Mouse (Mus musculus) heart, adult 18-20 months (tissue): ENCODE measurements around the gene Elp5. TPM values are rescaled to one million over a fixed set of nuclear protein-coding genes. Genes with fewer than 3 reads are reported as not detected.

ENCODE experiments used
- DNase-seq, 2 experiments: peaks; one replicate each; pipeline ENCODE4 v3.0.0; 2021 to 2022; ENCODE audit warnings: mixed read lengths in 1 of 2
- total RNA-seq, 2 experiments: library from RNA; stranded (reverse); gene quantifications; 2 replicates each; pipeline ENCODE4 v1.2.3; 2021

Gene Elp5
- total RNA-seq, 2 experiments from 2014 or later: 46.2 to 53.1 TPM

DNA sequence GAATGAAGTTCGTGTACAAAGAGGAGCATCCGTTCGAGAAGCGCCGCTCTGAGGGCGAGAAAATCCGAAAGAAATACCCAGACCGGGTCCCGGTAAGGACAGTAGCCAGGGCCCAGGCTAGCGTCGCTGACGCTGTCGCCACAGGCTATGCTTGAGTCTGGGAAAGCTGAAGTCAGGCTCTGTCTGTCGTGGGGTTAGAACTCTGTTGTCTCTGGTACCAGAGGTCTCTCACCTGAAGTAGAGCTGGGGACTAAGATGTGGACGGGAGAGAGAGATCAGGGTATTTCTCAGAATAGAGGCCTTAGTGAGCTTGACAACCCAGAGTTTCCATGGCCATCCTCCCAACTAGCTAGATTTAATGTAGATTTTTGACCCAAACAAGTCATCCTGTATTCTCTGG, 9.4 kb upstream of the Elp5 start:
- DNase-seq: no peak

DNA sequence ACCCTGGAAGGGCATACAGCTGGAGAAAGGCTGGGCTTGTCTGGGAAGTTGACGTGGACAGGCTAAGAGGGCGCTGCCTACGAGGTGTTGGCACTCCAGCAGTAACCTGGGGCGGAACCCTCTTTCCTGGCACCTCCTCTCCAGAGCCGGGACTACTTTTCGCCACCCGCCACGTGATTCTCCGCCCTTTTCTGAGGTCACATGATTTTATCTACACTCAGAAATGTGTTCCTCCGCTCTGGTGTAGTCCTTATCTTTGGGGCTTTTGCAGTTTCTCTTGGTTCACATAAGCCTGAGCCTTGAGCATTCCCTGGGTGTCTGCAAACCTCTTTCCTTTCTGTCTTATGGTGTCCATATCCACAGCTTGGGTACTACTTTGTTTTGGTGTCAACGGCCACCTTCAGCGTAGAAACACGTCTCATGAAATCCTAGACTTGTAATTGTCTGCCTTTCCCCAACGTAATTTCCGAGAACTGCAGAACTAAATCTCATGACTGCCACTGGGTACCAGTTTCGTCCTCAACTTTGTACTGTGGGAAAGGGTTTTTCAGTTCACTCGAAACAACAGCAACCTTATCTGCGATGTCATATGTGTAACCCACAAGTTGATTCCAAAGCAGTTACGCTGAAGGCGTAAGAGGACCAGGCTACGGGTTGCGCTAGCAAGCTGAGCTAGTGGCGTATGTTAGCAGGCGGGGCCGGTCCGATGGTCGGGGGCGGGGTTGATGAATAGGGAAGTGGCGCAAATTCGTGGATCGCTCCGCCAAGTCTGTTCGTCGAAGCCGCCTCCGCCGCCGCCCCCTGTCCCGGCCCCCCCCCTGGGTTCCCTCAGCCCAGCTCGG, 8.8 kb upstream of the Elp5 start, which contains the start of gene Gabarap:
Gene Gabarap (plus strand): TSS at position 294 of the 842 bp plus-strand sequence.
- DNase-seq: peak; percentile 98

DNA sequence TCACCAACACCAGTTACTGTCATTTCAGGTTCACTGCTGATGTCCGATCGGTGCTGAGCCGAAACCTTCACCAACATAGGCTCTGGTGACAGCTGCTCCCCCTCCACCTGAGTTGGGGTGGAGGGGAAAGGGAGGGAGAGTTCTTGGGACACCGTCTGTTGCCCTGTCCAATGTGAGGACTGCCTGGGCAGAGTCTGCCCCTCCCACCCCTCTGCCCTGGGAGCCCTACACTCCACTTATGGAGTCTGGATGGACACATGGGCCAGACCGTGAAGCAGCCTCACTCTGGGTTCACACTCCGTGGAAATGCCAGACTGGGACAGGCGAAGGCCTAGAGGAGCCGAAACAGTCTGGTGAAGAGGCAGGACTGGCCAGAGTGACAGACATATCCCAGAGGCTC, 7.6 kb upstream of the Elp5 start:
- no peak for DNase-seq

DNA sequence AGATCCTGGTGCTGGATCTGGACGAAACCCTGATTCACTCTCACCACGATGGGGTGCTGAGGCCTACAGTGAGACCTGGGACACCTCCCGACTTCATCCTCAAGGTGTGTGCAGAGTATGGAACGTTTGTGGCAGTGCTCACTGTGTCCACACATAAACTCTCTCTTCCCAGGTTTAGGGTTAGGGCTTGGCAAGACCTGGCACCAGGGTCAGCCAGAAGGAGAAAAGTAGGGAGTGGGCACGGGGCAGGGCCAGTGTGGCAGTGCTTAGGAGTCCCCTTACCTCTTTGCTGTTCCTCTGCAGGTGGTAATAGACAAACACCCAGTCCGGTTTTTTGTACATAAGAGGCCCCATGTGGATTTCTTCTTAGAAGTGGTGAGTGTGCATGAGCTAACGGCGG, 2.1 kb upstream of the Elp5 start:
- no peak for DNase-seq

DNA sequence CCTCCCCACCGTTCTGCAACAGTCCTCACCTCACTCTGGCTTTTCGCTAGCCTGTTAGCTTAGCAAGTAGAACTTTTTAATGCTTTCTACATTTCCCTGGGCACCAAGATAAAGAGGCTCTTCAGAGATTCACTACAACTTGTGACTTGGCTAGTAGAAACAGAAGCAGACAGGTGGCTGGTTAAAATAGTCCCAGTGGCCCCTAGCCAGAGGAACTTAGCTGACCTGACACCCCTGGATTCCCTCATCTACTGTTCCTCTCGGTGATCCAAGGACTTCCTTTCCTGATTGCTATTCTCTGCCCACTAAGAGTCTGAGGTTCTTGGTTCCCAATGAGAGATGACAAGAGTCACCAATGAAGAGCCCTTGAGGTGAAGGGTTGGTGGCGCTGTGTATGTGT, 1.1 kb upstream of the Elp5 start:
- peak; percentile 60 to 61 for DNase-seq

DNA sequence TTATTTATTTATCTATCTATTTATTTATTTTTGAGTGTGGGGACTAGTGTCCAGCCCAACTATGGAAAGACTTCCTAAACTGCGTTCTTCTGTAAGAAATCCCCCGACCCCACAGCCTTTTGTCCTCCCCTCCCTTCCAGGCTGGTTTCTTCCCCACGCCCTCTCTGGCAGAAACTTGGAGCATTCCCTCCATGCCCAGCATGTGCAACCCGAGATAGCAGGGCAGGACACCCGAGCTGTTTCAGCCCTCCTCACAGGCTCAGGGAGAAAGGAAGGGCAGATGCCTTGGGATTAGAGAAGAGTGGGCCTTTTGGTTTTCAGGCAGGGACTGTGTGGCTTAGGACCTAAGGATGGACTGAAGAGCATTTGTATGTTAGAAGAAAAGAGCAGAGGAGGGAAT, 560 bp upstream of the Elp5 start:
- DNase-seq: peak; percentile 59 to 63

DNA sequence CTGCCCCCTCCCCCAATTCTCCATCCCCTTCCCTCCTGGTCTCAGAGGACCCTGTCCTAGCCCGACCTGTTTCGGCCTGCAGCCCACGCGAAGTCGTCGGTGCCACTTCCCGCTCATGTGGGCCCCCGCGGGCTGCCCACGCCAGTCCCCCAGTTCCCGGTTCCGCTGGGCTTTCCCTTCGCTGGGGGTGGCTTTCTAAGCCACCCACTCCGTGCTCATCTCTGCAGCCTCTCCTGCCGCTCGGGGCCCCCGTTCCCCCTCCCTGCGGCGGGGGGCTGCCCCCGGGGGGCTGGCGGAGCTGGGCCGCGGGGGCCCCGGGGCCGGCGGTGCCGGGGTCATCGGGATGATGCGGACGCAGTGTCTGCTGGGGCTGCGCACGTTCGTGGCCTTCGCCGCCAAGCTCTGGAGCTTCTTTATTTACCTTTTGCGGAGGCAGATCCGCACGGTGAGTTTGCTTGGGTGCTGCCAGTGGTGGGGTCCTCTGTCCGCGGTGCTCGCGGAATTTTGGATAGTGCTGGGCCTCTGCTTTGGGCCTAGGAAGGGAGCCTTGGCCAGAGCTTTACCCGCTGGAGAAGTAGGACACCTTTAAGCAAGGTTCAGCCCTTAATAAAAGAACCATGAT, 1.1 kb downstream of the Elp5 start, which contains the start of gene Ctdnep1:
Gene Ctdnep1 (plus strand): TSS at position 16 of the 622 bp plus-strand sequence.
- no peak for DNase-seq

DNA sequence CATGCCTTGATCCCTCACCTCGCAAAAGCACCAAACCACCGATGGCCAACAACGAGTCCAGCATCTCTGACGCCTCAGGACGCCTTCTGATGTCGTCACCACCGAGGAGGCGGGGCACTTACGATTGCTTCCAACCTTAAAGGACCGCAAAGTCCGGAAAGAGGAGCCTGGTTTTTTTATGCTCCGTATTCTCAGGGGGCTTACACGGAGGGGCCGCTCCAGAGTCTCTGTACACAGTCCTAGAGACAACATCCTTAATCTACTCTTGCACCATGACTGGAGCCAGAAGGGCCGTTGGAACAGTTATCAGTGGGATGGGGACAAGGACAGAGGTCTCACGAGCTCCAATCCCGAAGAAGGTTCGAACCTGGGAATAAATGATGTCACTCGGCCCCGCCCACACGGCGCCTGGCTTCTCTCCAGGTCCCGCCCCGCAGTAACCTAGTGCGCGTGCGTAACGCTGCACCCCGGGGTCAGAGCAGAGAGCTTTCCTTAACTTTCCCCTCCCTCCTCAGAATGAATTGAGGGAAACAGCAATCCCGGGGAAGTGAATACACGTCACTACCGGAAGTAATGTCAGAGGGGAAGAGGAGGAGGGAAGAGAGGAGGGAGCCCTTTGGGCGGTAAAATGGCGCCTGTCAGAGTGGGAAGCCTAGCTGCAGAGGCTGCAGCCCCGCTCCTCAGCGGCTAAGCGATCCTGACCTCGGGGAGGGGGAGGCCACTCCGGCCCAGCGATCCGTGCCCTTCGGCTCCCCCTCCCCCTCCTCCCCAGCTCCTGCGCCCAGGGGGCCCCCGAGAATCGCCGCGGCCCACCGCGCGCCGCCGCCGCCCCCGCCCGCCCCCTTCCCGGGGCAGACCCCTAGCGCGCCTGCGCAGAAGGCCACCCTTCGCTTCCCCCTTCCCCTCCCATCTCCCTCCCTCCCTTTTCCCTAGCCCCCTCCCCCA, 1.8 kb downstream of the Elp5 start:
- DNase-seq: peak; percentile 97 to 99

DNA sequence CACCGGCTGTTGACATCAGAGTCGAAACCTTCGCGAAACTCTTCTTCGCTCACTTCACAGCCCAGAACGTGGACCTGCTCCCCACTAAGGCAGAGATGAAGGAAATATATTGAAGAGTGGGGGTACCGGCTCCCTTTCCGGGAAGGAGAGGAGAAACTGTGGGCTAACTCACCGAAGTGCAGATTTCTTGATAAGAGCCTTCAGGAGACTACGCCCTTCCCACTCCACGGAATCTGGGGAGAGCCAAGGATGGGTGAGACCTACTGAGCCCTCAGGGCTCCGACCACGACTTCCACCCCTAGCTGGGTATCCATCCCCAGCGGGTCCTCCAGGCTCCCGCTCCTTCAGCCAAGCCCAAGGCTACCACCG, 2.5 kb downstream of the Elp5 start:
- DNase-seq: no peak

DNA sequence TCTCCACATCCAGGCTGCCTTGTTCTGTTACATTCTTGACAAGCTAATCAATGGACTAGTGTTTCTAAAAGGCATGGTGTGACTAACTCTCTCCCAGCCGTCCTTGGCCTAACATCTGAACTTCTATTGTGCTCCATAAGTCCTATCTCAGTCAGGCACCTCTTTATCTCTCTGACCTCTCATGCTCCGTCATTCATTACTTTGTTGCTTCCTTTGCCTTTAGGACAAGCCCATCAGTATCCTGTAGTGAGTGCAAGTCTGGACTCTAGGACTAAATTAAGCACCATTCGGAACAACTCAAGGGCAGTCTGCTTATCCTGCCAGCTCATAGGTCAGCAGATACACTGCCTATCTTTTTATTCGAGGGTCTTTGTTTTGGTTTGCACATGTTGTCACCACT, 6.0 kb downstream of the Elp5 start:
- no peak for DNase-seq

DNA sequence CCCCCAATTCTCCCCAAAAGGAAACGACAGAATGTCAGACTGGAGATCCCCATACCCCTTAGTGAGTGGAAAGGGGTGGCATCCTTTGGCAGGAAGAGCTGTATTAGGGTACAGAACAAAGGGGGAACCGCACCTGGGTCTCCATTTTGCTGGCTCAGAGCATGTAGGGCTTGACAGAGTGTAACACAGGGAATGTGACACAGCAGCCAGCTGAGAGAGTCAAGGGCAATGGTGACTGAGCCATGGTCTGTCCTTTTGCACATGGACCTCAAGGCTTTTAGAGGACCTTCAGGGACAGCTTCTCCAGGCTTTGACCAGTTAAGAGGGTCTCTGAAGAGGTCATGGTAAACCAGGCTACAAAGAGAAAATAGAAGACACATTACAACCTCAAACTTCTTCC, 7.4 kb downstream of the Elp5 start:
- no peak for DNase-seq

DNA sequence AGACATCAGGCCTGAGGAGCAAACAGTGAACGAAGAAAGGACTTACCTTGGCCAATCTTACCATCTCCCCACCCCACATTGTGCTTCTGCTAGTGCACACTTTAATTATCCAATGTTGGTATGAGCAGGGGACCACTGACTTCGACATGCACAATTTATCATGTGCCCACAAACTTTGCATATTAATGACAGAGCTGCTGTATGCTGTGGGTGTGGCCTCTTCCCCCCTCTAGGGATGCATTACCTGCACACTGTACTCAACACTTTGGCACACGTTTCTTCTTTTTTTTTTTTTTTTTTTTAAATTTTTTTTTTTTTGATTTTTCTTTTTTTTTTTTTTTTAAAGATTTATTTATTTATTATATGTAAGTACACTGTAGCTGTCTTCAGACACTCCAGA, 11.5 kb downstream of the Elp5 start:
- no peak for DNase-seq

DNA sequence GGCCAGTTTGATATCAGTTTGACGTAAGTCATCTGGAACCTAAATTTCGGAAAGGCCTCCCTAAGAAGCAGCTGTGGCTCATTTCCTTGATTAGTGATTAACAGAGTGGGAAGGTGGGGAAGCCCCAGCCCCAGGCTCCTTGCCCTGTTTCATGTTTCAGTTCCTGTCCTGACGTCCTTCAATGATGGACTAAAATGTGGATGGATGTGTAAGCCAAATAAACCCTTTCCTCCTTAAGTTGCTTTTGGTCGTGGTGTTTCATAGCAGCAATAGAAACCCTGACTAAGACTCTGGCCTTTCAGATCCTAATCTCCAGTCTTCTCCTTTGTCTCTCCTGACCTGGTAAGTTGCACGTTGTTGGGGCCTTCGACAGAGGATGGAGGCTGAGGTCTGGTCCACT, 12.1 kb downstream of the Elp5 start:
- no peak for DNase-seq

DNA sequence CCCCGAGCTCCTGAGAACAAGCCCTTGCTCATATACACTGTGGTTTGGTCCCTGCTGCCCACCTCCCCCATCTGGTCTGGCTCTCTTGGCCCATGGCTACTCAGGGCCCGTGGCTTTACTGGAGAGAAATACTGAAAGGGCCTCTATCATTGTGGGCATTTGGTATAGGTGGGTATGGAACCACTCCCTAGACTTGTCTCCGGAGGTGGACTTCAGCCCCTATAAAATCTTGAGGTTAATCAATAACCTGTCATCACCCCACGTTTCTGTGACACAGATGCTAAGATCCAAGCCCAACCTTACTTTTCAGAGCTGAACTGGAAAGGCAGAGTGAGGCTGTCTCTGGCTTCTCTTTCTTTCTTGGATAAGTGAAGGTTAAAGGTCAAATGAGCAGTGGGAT, 13.5 kb downstream of the Elp5 start:
- no peak for DNase-seq

DNA sequence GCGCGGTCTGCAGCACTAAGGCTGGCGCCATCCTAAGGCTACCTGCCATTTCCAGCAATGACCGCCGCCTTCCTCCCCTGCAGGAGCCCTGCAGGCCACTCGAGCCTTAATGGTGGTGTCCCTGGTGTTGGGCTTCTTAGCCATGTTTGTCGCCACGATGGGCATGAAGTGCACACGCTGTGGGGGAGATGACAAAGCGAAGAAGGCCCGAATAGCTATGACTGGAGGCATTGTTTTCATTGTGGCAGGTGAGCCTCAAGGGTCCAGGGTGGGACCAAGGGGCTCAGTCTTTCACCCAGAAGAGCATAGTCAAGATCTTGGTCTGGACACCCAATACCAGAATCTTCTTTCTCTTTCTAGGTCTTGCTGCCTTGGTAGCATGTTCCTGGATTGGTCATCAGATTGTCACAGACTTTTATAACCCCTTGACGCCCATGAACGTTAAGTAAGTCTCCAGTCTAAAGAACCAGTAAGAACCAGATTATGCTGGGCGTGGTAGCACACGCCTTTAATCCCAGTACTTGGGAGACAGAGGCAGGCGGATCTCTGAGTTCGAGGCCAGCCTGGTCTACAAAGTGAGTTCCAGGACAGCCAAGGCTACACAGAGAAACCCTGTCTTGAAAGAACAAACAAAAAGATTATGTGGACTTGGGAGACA, 15.3 kb downstream of the Elp5 start:
- DNase-seq: no peak

DNA sequence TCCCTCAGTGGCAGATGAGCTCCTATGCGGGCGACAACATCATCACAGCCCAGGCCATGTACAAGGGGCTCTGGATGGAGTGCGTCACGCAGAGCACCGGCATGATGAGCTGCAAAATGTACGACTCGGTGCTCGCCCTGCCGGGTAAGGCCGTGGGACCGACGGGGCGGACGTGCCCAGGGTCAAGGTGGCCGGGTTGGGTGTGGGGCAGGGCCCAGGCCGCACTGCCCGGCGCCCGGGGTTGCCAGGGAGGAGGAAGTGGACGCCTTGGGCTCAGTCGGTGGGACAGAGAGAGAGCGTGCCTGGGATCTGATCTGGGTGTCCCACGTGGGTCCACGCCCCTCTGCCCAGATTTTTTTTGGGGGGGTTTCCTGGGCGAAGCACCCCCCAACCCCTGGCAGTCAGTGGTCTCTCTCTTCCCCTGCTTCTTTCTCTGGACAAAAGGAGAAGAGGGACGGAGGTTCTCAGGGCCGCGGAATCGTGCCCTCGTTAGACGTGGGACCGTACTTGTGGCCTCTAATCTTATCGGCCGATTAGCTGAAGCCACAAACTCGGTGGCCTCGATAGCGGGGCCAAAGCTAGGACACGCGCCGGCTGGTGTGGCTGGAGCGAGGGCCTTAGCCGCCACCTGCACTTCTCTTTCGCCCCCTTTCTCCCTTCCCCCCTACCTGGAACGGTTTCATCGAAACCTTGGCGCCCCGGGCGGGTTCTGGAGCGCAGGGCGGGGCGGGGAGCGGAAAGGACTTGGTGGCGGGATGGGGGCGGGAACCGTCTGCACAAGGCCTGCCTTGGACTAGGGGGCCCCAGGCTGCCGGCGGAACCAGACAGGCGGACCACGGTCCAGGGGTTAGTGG, 16.1 kb downstream of the Elp5 start:
- peak in 1 of 2 experiments; percentile 29 for DNase-seq

DNA sequence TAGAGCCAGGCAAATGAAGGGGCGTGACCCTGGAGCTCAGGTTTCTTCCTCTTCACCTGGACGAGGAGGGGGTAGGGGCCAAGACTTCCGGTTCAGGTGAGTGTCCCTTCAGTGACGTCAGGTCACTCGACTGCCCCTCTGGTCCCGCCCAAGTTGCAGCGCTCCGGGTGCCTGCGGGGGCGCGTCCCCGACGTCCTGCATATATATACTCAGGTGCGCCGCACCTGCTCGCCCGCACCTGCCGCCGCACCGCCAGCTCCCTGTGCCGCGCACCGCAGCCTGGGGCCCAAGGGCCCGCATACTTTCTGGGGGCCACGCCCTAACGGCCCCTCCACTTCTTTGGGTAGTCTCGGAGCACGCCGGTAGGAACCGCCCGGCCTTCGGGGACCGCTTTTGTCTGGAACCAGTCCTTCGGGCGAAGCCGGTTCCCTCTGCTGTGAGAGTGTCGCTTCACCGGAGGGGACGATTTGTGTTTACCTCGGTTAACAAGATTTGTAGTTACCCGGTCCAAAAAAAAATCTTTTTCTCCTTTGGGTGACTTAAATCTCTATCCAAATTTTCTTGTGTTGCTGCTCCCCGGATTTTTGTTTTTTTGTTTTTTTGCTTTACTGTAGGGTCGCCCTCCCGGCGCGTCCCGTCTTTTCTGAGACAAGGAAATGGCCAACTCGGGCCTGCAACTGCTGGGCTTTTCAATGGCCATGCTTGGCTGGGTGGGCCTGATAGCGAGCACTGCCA, 16.9 kb downstream of the Elp5 start:
- no peak for DNase-seq

DNA sequence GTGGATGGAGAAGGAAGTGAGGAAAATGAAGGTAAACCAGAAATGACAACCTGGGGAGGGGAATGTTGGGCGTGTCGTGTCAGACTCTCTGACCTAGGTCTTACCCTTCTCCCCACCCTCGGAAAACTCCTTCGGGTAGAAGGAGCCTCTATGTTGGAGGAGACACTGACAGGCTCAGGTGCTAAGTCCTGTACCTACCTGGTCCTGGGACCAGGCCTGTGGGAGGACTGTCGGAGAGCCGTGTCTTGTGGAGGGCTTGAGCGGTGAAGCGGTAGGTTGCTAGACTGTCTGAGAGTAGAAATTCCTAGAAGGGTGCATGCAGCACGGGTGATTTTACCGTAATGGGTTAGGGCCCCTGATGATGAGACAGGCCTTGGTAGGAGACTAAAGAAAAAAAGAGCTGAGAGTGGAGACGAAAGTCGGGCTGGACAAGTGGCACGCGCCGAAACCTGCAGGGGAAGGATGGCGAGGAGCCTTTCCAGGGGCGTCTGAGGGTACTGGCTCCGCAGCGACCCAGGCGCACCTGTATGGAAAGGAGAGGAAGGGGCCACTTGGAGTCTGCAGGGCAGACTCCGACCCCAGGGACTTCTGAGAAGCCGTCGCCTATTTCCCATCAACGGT, 17.6 kb downstream of the Elp5 start, which contains the start of gene Cldn7:
Gene Cldn7 (plus strand): TSS at position 130 of the 621 bp plus-strand sequence.
- DNase-seq: no peak

DNA sequence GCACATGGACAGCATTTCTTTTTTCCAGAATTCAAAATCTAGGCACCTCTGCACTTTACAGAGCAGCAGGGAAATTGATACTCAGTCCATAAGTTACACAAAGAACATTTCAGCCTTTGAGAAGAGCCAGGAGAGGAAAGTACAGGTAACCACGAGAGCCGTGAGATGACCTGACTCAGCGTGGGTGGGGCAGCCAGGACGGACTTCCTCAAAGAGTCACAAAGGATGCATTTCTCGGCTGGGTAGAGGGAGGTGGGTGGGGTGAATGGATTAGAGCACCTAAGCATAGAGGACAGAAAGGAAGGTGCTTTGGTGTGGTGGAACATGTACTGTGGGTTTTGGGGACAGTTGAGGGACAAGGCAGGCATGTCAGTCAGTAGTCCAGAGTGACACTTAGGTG, 20.5 kb downstream of the Elp5 start:
- no peak for DNase-seq

DNA sequence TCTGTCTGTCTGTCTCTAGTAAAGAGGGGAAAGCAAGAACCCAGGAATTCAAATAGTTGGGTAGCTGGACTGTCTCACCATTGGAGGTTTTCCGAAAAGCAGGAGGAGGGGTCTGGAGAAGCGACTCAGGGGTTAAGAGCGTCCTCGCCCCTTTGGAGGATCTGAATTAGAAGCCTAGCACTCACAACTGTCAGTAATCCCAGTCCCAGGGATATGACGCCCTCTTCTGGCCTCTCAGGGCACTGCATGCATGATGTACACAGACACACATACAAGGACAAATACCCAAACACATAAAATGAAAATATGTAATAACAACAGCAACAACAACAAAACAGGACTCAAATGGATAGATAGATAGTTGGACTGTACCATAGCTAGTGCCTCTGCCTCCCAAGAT, 21.7 kb downstream of the Elp5 start:
- DNase-seq: no peak
